Mouse (Mus musculus) heart, embryonic 12.5 days (tissue): ENCODE data around the gene Apela. TPM values are rescaled to one million over a fixed set of nuclear protein-coding genes. Genes with fewer than 3 reads are reported as not detected.

Source experiments
- ATAC-seq: fragments of 200-750 bp; cut with Nextera tagmentation; 2 replicates; pipeline ENCODE4 v1.8.0; 2017; ENCODE audit warnings: moderate TSS enrichment, moderate library complexity; ENCODE audit not compliant: insufficient number of reproducible peaks, low FRiP score
- H3K27ac ChIP-seq: fragments of 300-500 bp; sonication (generic); 2 replicates; pipeline ENCODE4 v1.5.1; 2016; ENCODE audit warnings: mild to moderate bottlenecking, moderate library complexity; ENCODE audit not compliant: poor library complexity, severe bottlenecking
- H3K27me3 ChIP-seq: fragments of 300-500 bp; sonication (generic); replicated peaks from 2 replicates; pipeline ENCODE4 v1.6.1; 2016; ENCODE audit warnings: mild to moderate bottlenecking, moderate library complexity
- H3K36me3 ChIP-seq: fragments of 300-500 bp; sonication (generic); 2 replicates; pipeline ENCODE4 v1.6.1; 2016; ENCODE audit warnings: mild to moderate bottlenecking, moderate library complexity
- H3K4me1 ChIP-seq: fragments of 300-500 bp; sonication (generic); replicated peaks from 2 replicates; pipeline ENCODE4 v1.6.1; 2016; ENCODE audit warnings: mild to moderate bottlenecking
- H3K4me2 ChIP-seq: fragments of 300-500 bp; sonication (generic); 2 replicates; pipeline ENCODE4 v1.6.1; 2016; ENCODE audit warnings: mild to moderate bottlenecking, moderate library complexity
- H3K4me3 ChIP-seq: fragments of 300-500 bp; sonication (generic); 2 replicates; pipeline ENCODE4 v1.5.1; 2016; ENCODE audit warnings: mild to moderate bottlenecking
- H3K9ac ChIP-seq: fragments of 300-500 bp; sonication (generic); 2 replicates; pipeline ENCODE4 v1.6.1; 2016; ENCODE audit warnings: mild to moderate bottlenecking, moderate library complexity
- H3K9me3 ChIP-seq: fragments of 300-500 bp; sonication (generic); replicated peaks from 2 replicates; pipeline ENCODE4 v1.6.1; 2016; ENCODE audit warnings: mild to moderate bottlenecking, moderate library complexity
- WGBS: fragments of 180-500 bp; shearing (Covaris S2); methylation state at CpG from one replicate; pipeline ENCODE4 v1.1.7; 2016; 5-methylcytosine and 5-hydroxymethylcytosine counted together
- polyA plus RNA-seq: library from polyadenylated mRNA; unstranded; fragments of >200 nt; fragmentation: Nextera tagmentation; extraction: Ambion mirVana; gene quantifications from 2 replicates; pipeline ENCODE4 v1.2.1, GENCODE M21; 2016

Gene Apela
- polyA plus RNA-seq, 1 experiment from 2014 or later: 20.9 TPM

- no peaks in the 10 kb centered on the region for H3K9me3 ChIP-seq
- H3K27ac ChIP-seq: no peak overlapping the region
- no peak overlapping the region for H3K9ac ChIP-seq
- no peak overlapping the region for H3K4me2 ChIP-seq
- no peaks in the 10 kb centered on the region for H3K36me3 ChIP-seq
- ATAC-seq: no peak
- 75% methylated on average over 5 of the region's 5 CpGs for WGBS
- H3K4me3 ChIP-seq: no peak overlapping the region
- H3K4me1 ChIP-seq: no peaks in the 10 kb centered on the region
- no peaks in the 10 kb centered on the region for H3K27me3 ChIP-seq
Observed at GRCm38 (mm10) chr8:65053968-65054367, 16.8 kb upstream of the Apela start.

GRCm38 (mm10) chr8:65053554-65053953 lies 16.4 kb upstream of the Apela start:
- Histone ChIP-seq H3K27me3 (no peaks in the 10 kb centered on the region), H3K9ac (no peak overlapping the region), H3K36me3 (no peaks in the 10 kb centered on the region), H3K27ac (no peak overlapping the region), H3K9me3 (no peaks in the 10 kb centered on the region), H3K4me2 (no peak overlapping the region), H3K4me3 (no peak overlapping the region), H3K4me1 (no peaks in the 10 kb centered on the region)
- 81% methylated on average over 3 of the region's 3 CpGs for WGBS
- ATAC-seq: no peak

GRCm38 (mm10) chr8:65047801-65048200 lies 10.7 kb upstream of the Apela start:
- Histone ChIP-seq H3K27me3 (no peaks in the 10 kb centered on the region), H3K36me3 (no peaks in the 10 kb centered on the region), H3K4me2 (no peak overlapping the region), H3K27ac (no peak overlapping the region), H3K4me1 (no peaks in the 10 kb centered on the region), H3K9me3 (no peaks in the 10 kb centered on the region), H3K9ac (no peak overlapping the region), H3K4me3 (no peak overlapping the region)
- WGBS: 79% methylated on average over 4 of the region's 4 CpGs
- no peak for ATAC-seq

GRCm38 (mm10) chr8:65047193-65047592 lies 10.1 kb upstream of the Apela start:
- Histone ChIP-seq H3K9ac (no peak overlapping the region), H3K36me3 (no peaks in the 10 kb centered on the region), H3K4me1 (no peaks in the 10 kb centered on the region), H3K27me3 (no peaks in the 10 kb centered on the region), H3K4me2 (no peak overlapping the region), H3K27ac (no peak overlapping the region), H3K4me3 (no peak overlapping the region), H3K9me3 (no peaks in the 10 kb centered on the region)
- WGBS: 85% methylated on average over 4 of the region's 4 CpGs
- ATAC-seq: no peak

GRCm38 (mm10) chr8:65046565-65046964 lies 9.4 kb upstream of the Apela start:
- H3K4me2 ChIP-seq: peak overlapping the region; percentile 17; the same call in 1 of the 2 replicates
- no peak overlapping the region for H3K4me3 ChIP-seq
- H3K9ac ChIP-seq: no peak overlapping the region
- no peak for ATAC-seq
- H3K4me1 ChIP-seq: no peaks in the 10 kb centered on the region
- H3K9me3 ChIP-seq: no peaks in the 10 kb centered on the region
- H3K27ac ChIP-seq: no peak overlapping the region
- 43% methylated on average over 5 of the region's 5 CpGs for WGBS
- no peaks in the 10 kb centered on the region for H3K27me3 ChIP-seq
- H3K36me3 ChIP-seq: no peaks in the 10 kb centered on the region

GRCm38 (mm10) chr8:65034136-65034535 lies 3.0 kb downstream of the Apela start:
- no peak for ATAC-seq

GRCm38 (mm10) chr8:65033056-65033455 lies 4.1 kb downstream of the Apela start:
- Histone ChIP-seq H3K27me3 (no peaks in the 10 kb centered on the region), H3K9me3 (no peaks in the 10 kb centered on the region), H3K4me3 (no peak overlapping the region), H3K27ac (no peak overlapping the region), H3K4me1 (peaks cover 12% of the 10 kb centered on the region), H3K9ac (no peak overlapping the region), H3K4me2 (no peak overlapping the region), H3K36me3 (no peaks in the 10 kb centered on the region)
- ATAC-seq: no peak
- 80% methylated on average over 13 of the region's 13 CpGs for WGBS

More at GRCm38 (mm10) chr8:65034136-65034535, 3.0 kb downstream of the Apela start:
- H3K4me1 ChIP-seq: peaks cover 12% of the 10 kb centered on the region
- H3K9ac ChIP-seq: no peak overlapping the region
- no peaks in the 10 kb centered on the region for H3K36me3 ChIP-seq
- no peak overlapping the region for H3K4me3 ChIP-seq
- H3K27me3 ChIP-seq: no peaks in the 10 kb centered on the region
- no peaks in the 10 kb centered on the region for H3K9me3 ChIP-seq
- WGBS: 57% methylated on average over 2 of the region's 2 CpGs
- H3K27ac ChIP-seq: no peak overlapping the region
- H3K4me2 ChIP-seq: no peak overlapping the region

- no peaks in the 10 kb centered on the region for H3K27me3 ChIP-seq
- H3K4me3 ChIP-seq: no peak overlapping the region
- ATAC-seq: no peak
- WGBS: 94% methylated on average over 1 of the region's 1 CpGs
- no peaks in the 10 kb centered on the region for H3K9me3 ChIP-seq
- no peak overlapping the region for H3K4me2 ChIP-seq
- no peaks in the 10 kb centered on the region for H3K36me3 ChIP-seq
- peaks cover 6% of the 10 kb centered on the region for H3K4me1 ChIP-seq
- H3K27ac ChIP-seq: no peak overlapping the region
- no peak overlapping the region for H3K9ac ChIP-seq
Observed at GRCm38 (mm10) chr8:65032107-65032506, 5.0 kb downstream of the Apela start.

GRCm38 (mm10) chr8:65030735-65031485 lies 6.2 kb downstream of the Apela start:
- Histone ChIP-seq H3K4me2 (no peak overlapping the region), H3K27me3 (no peaks in the 10 kb centered on the region), H3K36me3 (no peaks in the 10 kb centered on the region), H3K9ac (no peak overlapping the region), H3K27ac (no peak overlapping the region), H3K4me3 (no peak overlapping the region), H3K4me1 (peaks cover 6% of the 10 kb centered on the region), H3K9me3 (no peaks in the 10 kb centered on the region)
- no peak for ATAC-seq
- WGBS: 74% methylated on average over 4 of the region's 4 CpGs

GRCm38 (mm10) chr8:65029776-65030175 lies 7.4 kb downstream of the Apela start:
- H3K4me1 ChIP-seq: no peaks in the 10 kb centered on the region
- no peaks in the 10 kb centered on the region for H3K9me3 ChIP-seq
- no peak for ATAC-seq
- WGBS: 81% methylated on average over 4 of the region's 4 CpGs
- H3K4me2 ChIP-seq: no peak overlapping the region
- H3K4me3 ChIP-seq: no peak overlapping the region
- H3K27me3 ChIP-seq: no peaks in the 10 kb centered on the region
- H3K9ac ChIP-seq: no peak overlapping the region
- no peaks in the 10 kb centered on the region for H3K36me3 ChIP-seq
- H3K27ac ChIP-seq: no peak overlapping the region

- Histone ChIP-seq H3K4me3 (no peak overlapping the region), H3K4me2 (no peak overlapping the region), H3K36me3 (no peaks in the 10 kb centered on the region), H3K9ac (no peak overlapping the region), H3K4me1 (no peaks in the 10 kb centered on the region), H3K9me3 (no peaks in the 10 kb centered on the region), H3K27ac (no peak overlapping the region), H3K27me3 (no peaks in the 10 kb centered on the region)
- no peak for ATAC-seq
- 79% methylated on average over 12 of the region's 12 CpGs for WGBS
Observed at GRCm38 (mm10) chr8:65028959-65029686, 8.0 kb downstream of the Apela start.
